ENCODE assay signal across 22 mouse cellular contexts in the genomic region with DNA sequence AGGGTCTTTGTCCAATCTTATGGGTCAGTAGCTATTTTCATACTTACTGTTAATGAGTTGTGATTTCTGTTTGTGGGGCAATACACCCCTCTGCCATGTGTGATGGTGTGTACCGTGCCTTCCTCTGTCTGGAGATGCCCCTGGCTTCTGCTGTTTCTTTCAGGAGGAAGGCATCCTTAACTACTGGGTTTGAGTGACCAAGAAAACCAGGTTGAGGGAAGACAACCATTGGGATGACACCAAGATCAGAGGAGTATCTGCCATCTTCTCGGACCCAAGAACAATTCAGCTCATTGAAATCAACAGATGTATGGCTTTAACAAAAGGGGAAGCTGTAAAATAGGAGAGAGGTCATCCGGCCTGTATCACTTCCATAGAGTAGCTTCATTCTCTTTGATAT. TPM values are rescaled to one million over a fixed set of nuclear protein-coding genes. Genes with fewer than 3 reads are reported as not detected.
A peak's percentile ranks its signal among the peaks of the same experiment; 100 is the strongest.
DNase-seq lines count a peak whose midpoint lies in the region; ATAC-seq lines count a peak whose summit lies in the region.
"Had no signal": no experiment of that assay in that cellular context is flagged by ENCODE, and none has a peak within 500 bp of the region (broad histone marks: within the 10 kb centered on the region; RNA-seq: fewer than 3 reads in every experiment).

No protein-coding gene starts in this region.

- H3K27me3 ChIP-seq in midbrain, embryonic 11.5 days (ENCODE audit: control insufficient read depth, insufficient read depth, low read length): no peaks in the 10 kb centered on the region
- no peaks in the 10 kb centered on the region for H3K27me3 ChIP-seq in midbrain, embryonic 10.5 days (ENCODE audit: low read depth, poor library complexity, severe bottlenecking)
- H3K27me3 ChIP-seq: Patski had no signal

- no peak overlapping the region for H3K4me3 ChIP-seq in midbrain, embryonic 11.5 days (ENCODE audit: low read depth, low read length)
- H3K4me3 ChIP-seq in midbrain, embryonic 10.5 days: no peak overlapping the region

- H3K9ac ChIP-seq in midbrain, embryonic 11.5 days (ENCODE audit: low read length): no peak overlapping the region

- no peaks in the 10 kb centered on the region for H3K36me3 ChIP-seq in midbrain, embryonic 11.5 days (ENCODE audit: control insufficient read depth, insufficient read depth, low read length)
- H3K36me3 ChIP-seq in midbrain, embryonic 10.5 days: no peaks in the 10 kb centered on the region
- H3K36me3 ChIP-seq: G1E had no signal

- H3K4me1 ChIP-seq in midbrain, embryonic 11.5 days (ENCODE audit: control insufficient read depth, insufficient read depth, low read length): no peaks in the 10 kb centered on the region
- H3K4me1 ChIP-seq in midbrain, embryonic 10.5 days: peaks cover 11% of the 10 kb centered on the region

- WGBS in midbrain, embryonic 11.5 days: 89% methylated on average over 3 of the region's 3 CpGs
- WGBS in midbrain, embryonic 10.5 days: 87% methylated on average over 3 of the region's 3 CpGs

- ATAC-seq in midbrain, embryonic 11.5 days (ENCODE audit: low FRiP score): no peak
- ATAC-seq: activated CD4-positive, CD25-positive, alpha-beta regulatory T cell, adult 4 months; CD4-positive, CD25-positive, alpha-beta regulatory T cell, adult 4 months; Patski had no signal

- H3K9me3 ChIP-seq in midbrain, embryonic 11.5 days (ENCODE audit: control insufficient read depth, low read length): no peaks in the 10 kb centered on the region
- H3K9me3 ChIP-seq in midbrain, embryonic 10.5 days (replicated peaks): no peaks in the 10 kb centered on the region
- H3K9me3 ChIP-seq: G1E had no signal

- peak; percentile 65 for DNase-seq in heart, adult 11 months
- no peak for DNase-seq in heart, postnatal 4 days
- peak; percentile 57 for DNase-seq in midbrain, embryonic 11.5 days (ENCODE audit: low spot score, missing footprints)
- DNase-seq in midbrain, embryonic 10.5 days (ENCODE audit: low spot score): no peak
- DNase-seq: adrenal gland, adult 2 months; adrenal gland, adult 8-10 months; adrenal gland, postnatal 10 days; adrenal gland, postnatal 14 days; adrenal gland, postnatal 25 days; adrenal gland, postnatal 36 days; B cell, adult 2 months; cerebellum, adult 11 months; cerebellum, adult 11-12 months; cerebellum, adult 18-20 months had no signal

- no peak overlapping the region for H3K4me2 ChIP-seq in midbrain, embryonic 11.5 days

- H3K27ac ChIP-seq in midbrain, embryonic 11.5 days (ENCODE audit: low read depth, low read length): no peak overlapping the region
- H3K27ac ChIP-seq in midbrain, embryonic 10.5 days (replicated peaks): no peak overlapping the region

RNA-seq across cellular contexts. Expression of a gene that starts 24.8 kb away (rescaled TPM):
- 10 to 100 TPM; 53.8 to 54.7 TPM for total RNA-seq in heart, postnatal 4 days (2021)
- 118 and 122 TPM in 2 replicates for polyA plus RNA-seq in midbrain, embryonic 11.5 days (2014; fragmentation: Nextera tagmentation; extraction: Ambion mirVana)
- 123 and 133 TPM in 2 replicates for polyA plus RNA-seq in midbrain, embryonic 10.5 days (2016; fragmentation: Nextera tagmentation; extraction: Ambion mirVana)

RNA-seq across cellular contexts. Expression of a gene that starts 24.8 kb away (rescaled TPM):
- not detected for total RNA-seq in heart, postnatal 4 days (2021)
- polyA plus RNA-seq in midbrain, embryonic 11.5 days (2014; fragmentation: Nextera tagmentation; extraction: Ambion mirVana): 0.19 TPM in 1 of 2 replicates, not detected in the other
- polyA plus RNA-seq in midbrain, embryonic 10.5 days (2016; fragmentation: Nextera tagmentation; extraction: Ambion mirVana): 0.11 TPM in 1 of 2 replicates, not detected in the other
- total RNA-seq: adrenal gland, adult 18-20 months; adrenal gland, adult 2 months; adrenal gland, adult 8-10 months; adrenal gland, postnatal 10 days; adrenal gland, postnatal 14 days; adrenal gland, postnatal 25 days; adrenal gland, postnatal 36 days; CH12.LX; ES-E14; G1E; MEL had no signal
- polyA plus RNA-seq: activated CD4-positive, CD25-positive, alpha-beta regulatory T cell, adult 4 months; CD4-positive, CD25-positive, alpha-beta regulatory T cell, adult 4 months had no signal

RNA-seq across cellular contexts. Expression of a gene that starts 24.8 kb away (rescaled TPM):
- total RNA-seq in heart, postnatal 4 days (2021): 1 to 10 TPM; 6.8 to 7.9 TPM
- 11.5 and 13.7 TPM in 2 replicates for polyA plus RNA-seq in midbrain, embryonic 11.5 days (2014; fragmentation: Nextera tagmentation; extraction: Ambion mirVana)
- 10.0 and 10.5 TPM in 2 replicates for polyA plus RNA-seq in midbrain, embryonic 10.5 days (2016; fragmentation: Nextera tagmentation; extraction: Ambion mirVana)

Comparison
In these comparisons a context has a peak if more than half of its experiments do, and no peak if none do; other contexts are left out.
1. DNase-seq: peak in heart, adult 11 months (single experiment) and midbrain, embryonic 11.5 days (single experiment); none in heart, postnatal 4 days (single experiment) and midbrain, embryonic 10.5 days (single experiment).